Mouse (Mus musculus): ENCODE measurements around the gene Mogat1. TPM values are rescaled to one million over a fixed set of nuclear protein-coding genes. Genes with fewer than 3 reads are reported as not detected.
A peak's percentile ranks its signal among the peaks of the same experiment; 100 is the strongest.

The Mogat1 gene
- total and polyA plus RNA-seq, 2 experiments from 2014 or later: 0.22 to 1.3 TPM

GRCm38 (mm10) chr1:78512756-78513155 lies 2.0 kb downstream of the Mogat1 start:
- Histone ChIP-seq H3K27me3 (ENCODE audit: insufficient read depth, low read length) (no peaks in the 10 kb centered on the region), H3K4me3 (ENCODE audit: low read depth, low read length) (no peak overlapping the region), H3K9me3 (ENCODE audit: low read length) (no peaks in the 10 kb centered on the region), H3K4me1 (ENCODE audit: insufficient read depth, low read length) (no peaks in the 10 kb centered on the region; the same call in 1 of the 2 replicates), H3K27ac (ENCODE audit: low read depth, low read length) (no peak overlapping the region), H3K4me2 (ENCODE audit: low read depth, low read length, poor library complexity, severe bottlenecking) (no peak overlapping the region), H3K9ac (replicated peaks; ENCODE audit: low read length, poor library complexity, severe bottlenecking) (no peak overlapping the region), H3K36me3 (ENCODE audit: insufficient read depth, low read length) (no peaks in the 10 kb centered on the region)
- ATAC-seq (ENCODE audit: low FRiP score) (no peak), DNase-seq (ENCODE audit: low spot score) (no peak)
- 77% methylated on average over 8 of the region's 8 CpGs for WGBS
- no peak for TF ChIP-seq CTCF (IDR thresholded peaks at IDR 0.05)

GRCm38 (mm10) chr1:78518907-78519306 lies 8.1 kb downstream of the Mogat1 start:
- no peak overlapping the region for H3K4me2 ChIP-seq (ENCODE audit: low read depth, low read length, poor library complexity, severe bottlenecking)
- H3K9ac ChIP-seq (replicated peaks; ENCODE audit: low read length, poor library complexity, severe bottlenecking): no peak overlapping the region
- ATAC-seq (ENCODE audit: low FRiP score) (no peak), DNase-seq (ENCODE audit: low spot score) (no peak)
- 93% methylated on average over 7 of the region's 7 CpGs for WGBS
- no peaks in the 10 kb centered on the region for H3K9me3 ChIP-seq (ENCODE audit: low read length)
- no peak overlapping the region for H3K4me3 ChIP-seq (ENCODE audit: low read depth, low read length)
- H3K27me3 ChIP-seq (ENCODE audit: insufficient read depth, low read length): no peaks in the 10 kb centered on the region
- no peak for TF ChIP-seq CTCF (IDR thresholded peaks at IDR 0.05)
- H3K36me3 ChIP-seq (ENCODE audit: insufficient read depth, low read length): no peaks in the 10 kb centered on the region
- H3K4me1 ChIP-seq (ENCODE audit: insufficient read depth, low read length): no peaks in the 10 kb centered on the region
- H3K27ac ChIP-seq (ENCODE audit: low read depth, low read length): no peak overlapping the region

- 47% methylated on average over 23 of the region's 23 CpGs for WGBS
- no peak; the same call in 1 of the 2 replicates for ATAC-seq (ENCODE audit: low FRiP score)
- no peak overlapping the region for H3K27ac ChIP-seq (ENCODE audit: low read depth, low read length)
- H3K9ac ChIP-seq (replicated peaks; ENCODE audit: low read length, poor library complexity, severe bottlenecking): no peak overlapping the region
- peak; percentile 97 for TF ChIP-seq CTCF (IDR thresholded peaks at IDR 0.05)
- H3K36me3 ChIP-seq (ENCODE audit: insufficient read depth, low read length): no peaks in the 10 kb centered on the region
- H3K4me2 ChIP-seq (ENCODE audit: low read depth, low read length, poor library complexity, severe bottlenecking): no peak overlapping the region
- no peaks in the 10 kb centered on the region for H3K27me3 ChIP-seq (ENCODE audit: insufficient read depth, low read length)
- H3K9me3 ChIP-seq (ENCODE audit: low read length): no peaks in the 10 kb centered on the region
- no peaks in the 10 kb centered on the region for H3K4me1 ChIP-seq (ENCODE audit: insufficient read depth, low read length)
- DNase-seq (ENCODE audit: low spot score): peak; percentile 80
- no peak overlapping the region for H3K4me3 ChIP-seq (ENCODE audit: low read depth, low read length)
These were observed 14.5 kb downstream of the Mogat1 start for GRCm38 (mm10) chr1:78525189-78525886.

GRCm38 (mm10) chr1:78528356-78528755 lies 17.6 kb downstream of the Mogat1 start:
- no peak for TF ChIP-seq CTCF (IDR thresholded peaks at IDR 0.05)

GRCm38 (mm10) chr1:78529011-78529410 lies 18.2 kb downstream of the Mogat1 start:
- no peaks in the 10 kb centered on the region for H3K27me3 ChIP-seq (ENCODE audit: insufficient read depth, low read length)
- DNase-seq (ENCODE audit: low spot score) (no peak), ATAC-seq (ENCODE audit: low FRiP score) (no peak)
- no peaks in the 10 kb centered on the region for H3K36me3 ChIP-seq (ENCODE audit: insufficient read depth, low read length)
- H3K4me1 ChIP-seq (ENCODE audit: insufficient read depth, low read length): no peaks in the 10 kb centered on the region
- no peak overlapping the region for H3K4me3 ChIP-seq (ENCODE audit: low read depth, low read length)
- no peak overlapping the region for H3K27ac ChIP-seq (ENCODE audit: low read depth, low read length)
- H3K9ac ChIP-seq (replicated peaks; ENCODE audit: low read length, poor library complexity, severe bottlenecking): no peak overlapping the region
- 94% methylated on average over 8 of the region's 8 CpGs for WGBS
- TF ChIP-seq CTCF (IDR thresholded peaks at IDR 0.05): no peak
- H3K4me2 ChIP-seq (ENCODE audit: low read depth, low read length, poor library complexity, severe bottlenecking): no peak overlapping the region
- no peaks in the 10 kb centered on the region for H3K9me3 ChIP-seq (ENCODE audit: low read length)

More at GRCm38 (mm10) chr1:78528356-78528755, 17.6 kb downstream of the Mogat1 start:
- no peak for DNase-seq (ENCODE audit: low spot score)
- Histone ChIP-seq H3K9ac (replicated peaks; ENCODE audit: low read length, poor library complexity, severe bottlenecking) (no peak overlapping the region), H3K27ac (ENCODE audit: low read depth, low read length) (no peak overlapping the region), H3K4me2 (ENCODE audit: low read depth, low read length, poor library complexity, severe bottlenecking) (no peak overlapping the region), H3K4me3 (ENCODE audit: low read depth, low read length) (no peak overlapping the region), H3K27me3 (ENCODE audit: insufficient read depth, low read length) (no peaks in the 10 kb centered on the region), H3K4me1 (ENCODE audit: insufficient read depth, low read length) (no peaks in the 10 kb centered on the region), H3K36me3 (ENCODE audit: insufficient read depth, low read length) (no peaks in the 10 kb centered on the region), H3K9me3 (ENCODE audit: low read length) (no peaks in the 10 kb centered on the region)
- WGBS: 97% methylated on average over 3 of the region's 3 CpGs
- ATAC-seq (ENCODE audit: low FRiP score): no peak

GRCm38 (mm10) chr1:78530500-78531215 lies 19.9 kb downstream of the Mogat1 start:
- peak; percentile 53 for DNase-seq (ENCODE audit: low spot score)
- no peak overlapping the region for H3K4me3 ChIP-seq (ENCODE audit: low read depth, low read length)
- H3K27ac ChIP-seq (ENCODE audit: low read depth, low read length): no peak overlapping the region
- no peak overlapping the region for H3K9ac ChIP-seq (replicated peaks; ENCODE audit: low read length, poor library complexity, severe bottlenecking)
- no peaks in the 10 kb centered on the region for H3K27me3 ChIP-seq (ENCODE audit: insufficient read depth, low read length)
- no peak for ATAC-seq (ENCODE audit: low FRiP score)
- TF ChIP-seq CTCF (IDR thresholded peaks at IDR 0.05): peak; percentile 47
- 70% methylated on average over 7 of the region's 7 CpGs for WGBS
- H3K4me2 ChIP-seq (ENCODE audit: low read depth, low read length, poor library complexity, severe bottlenecking): no peak overlapping the region
- no peaks in the 10 kb centered on the region for H3K36me3 ChIP-seq (ENCODE audit: insufficient read depth, low read length)
- no peaks in the 10 kb centered on the region for H3K9me3 ChIP-seq (ENCODE audit: low read length)
- H3K4me1 ChIP-seq (ENCODE audit: insufficient read depth, low read length): no peaks in the 10 kb centered on the region

Data from midbrain, postnatal 0 days (tissue).